Mouse (Mus musculus): Measurements from ENCODE around the gene Asb15. TPM values are rescaled to one million over a fixed set of nuclear protein-coding genes. Genes with fewer than 3 reads are reported as not detected.

Asb15 gene
- total and polyA plus RNA-seq, 3 experiments = 31.0 to 69.9 (median 61.4) TPM

DNA sequence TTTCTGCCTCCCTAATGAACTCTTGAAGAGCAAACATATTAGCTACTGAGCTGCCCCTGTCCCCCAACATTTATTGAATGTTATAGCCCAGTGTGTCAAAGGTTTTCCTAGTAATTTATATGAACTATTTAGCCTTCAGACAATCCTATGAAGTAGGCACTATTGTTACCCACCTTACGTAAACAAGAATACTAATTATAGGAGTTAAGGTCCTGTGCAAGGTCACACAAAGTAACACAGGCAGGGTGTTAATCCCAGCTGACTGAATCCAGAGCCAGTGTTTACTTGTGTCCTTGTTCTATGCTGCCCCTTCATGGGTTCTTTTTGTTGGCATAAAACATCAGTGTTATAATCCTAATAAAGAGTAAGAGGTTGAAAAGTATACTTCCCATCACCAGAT, 41.8 kb downstream of the Asb15 start:
- TF ChIP-seq POLR2A (IDR thresholded peaks at IDR 0.05; ENCODE audit: insufficient read depth, low read depth, low read length) = no peak
- no peak for TF ChIP-seq EP300 (IDR thresholded peaks at IDR 0.05; ENCODE audit: insufficient read depth, low read depth, low read length)
- TF ChIP-seq CTCF (IDR thresholded peaks at IDR 0.05) = no peak
- Histone ChIP-seq H3K36me3 (ENCODE audit: control insufficient read depth, insufficient read depth, low read length) (peaks cover 13% of the 10 kb centered on the region), H3K27ac (peak overlapping the region; percentile 74), H3K79me2 (replicated peaks; ENCODE audit: control insufficient read depth, insufficient read depth, low read length) (no peaks in the 10 kb centered on the region), H3K27me3 (ENCODE audit: control insufficient read depth, insufficient read depth, low read length) (no peaks in the 10 kb centered on the region), H3K4me1 (ENCODE audit: control insufficient read depth, insufficient read depth, low read length) (peaks cover 6% of the 10 kb centered on the region), H3K9ac (ENCODE audit: low read depth, low read length) (peak overlapping the region; percentile 70; the same call in 1 of the 2 replicates), H3K4me3 (no peak overlapping the region; the same call in 1 of the 2 replicates)
- no peak for DNase-seq
- intact Hi-C loops (cut with DNase I) = loop anchor here (1.0 to 5.0 kb wide), 6 partner anchors 33 to 153 kb away; no protein-coding TSS in a partner anchor
- WGBS = 38% methylated on average over 1 of the region's 1 CpGs

DNA sequence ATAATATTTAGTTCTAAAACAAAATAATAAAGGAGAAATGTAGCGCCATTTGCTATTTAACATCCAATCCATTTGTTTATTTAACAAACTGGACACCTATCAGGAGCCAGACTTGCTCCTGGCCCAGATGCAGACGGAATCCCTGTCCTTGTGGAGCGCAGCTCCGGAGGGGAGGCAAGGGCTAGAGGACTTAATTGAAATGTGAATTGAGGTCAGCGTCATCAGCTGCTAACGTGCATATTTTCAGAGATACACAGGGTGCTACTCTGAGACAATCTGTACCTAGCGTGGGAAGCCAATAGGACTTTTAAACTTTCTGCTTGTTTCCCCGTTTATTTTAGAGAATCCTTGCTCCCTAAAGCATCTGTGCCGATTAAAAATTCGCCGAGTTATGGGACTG, 42.3 kb downstream of the Asb15 start:
- intact Hi-C loops (cut with DNase I) = loop anchor here (5.0 kb wide), 1 partner anchor 92 kb away; no protein-coding TSS in a partner anchor
- 30% methylated on average over 11 of the region's 11 CpGs for WGBS
- peak in 1 of 2 experiments; percentile 48 for DNase-seq
- no peak for TF ChIP-seq CTCF (IDR thresholded peaks at IDR 0.05)
- TF ChIP-seq EP300 (IDR thresholded peaks at IDR 0.05; ENCODE audit: insufficient read depth, low read depth, low read length) = peak; percentile 63; the same call in 1 of the 2 replicates
- TF ChIP-seq POLR2A (IDR thresholded peaks at IDR 0.05; ENCODE audit: insufficient read depth, low read depth, low read length) = peak; percentile 39; the same call in 1 of the 2 replicates
- Histone ChIP-seq H3K36me3 (ENCODE audit: control insufficient read depth, insufficient read depth, low read length) (peaks cover 13% of the 10 kb centered on the region), H3K27ac (peak overlapping the region; percentile 74), H3K79me2 (replicated peaks; ENCODE audit: control insufficient read depth, insufficient read depth, low read length) (no peaks in the 10 kb centered on the region), H3K4me3 (peak overlapping the region; percentile 38), H3K9ac (ENCODE audit: low read depth, low read length) (peak overlapping the region; percentile 63), H3K4me1 (ENCODE audit: control insufficient read depth, insufficient read depth, low read length) (peaks cover 6% of the 10 kb centered on the region), H3K27me3 (ENCODE audit: control insufficient read depth, insufficient read depth, low read length) (no peaks in the 10 kb centered on the region)

DNA sequence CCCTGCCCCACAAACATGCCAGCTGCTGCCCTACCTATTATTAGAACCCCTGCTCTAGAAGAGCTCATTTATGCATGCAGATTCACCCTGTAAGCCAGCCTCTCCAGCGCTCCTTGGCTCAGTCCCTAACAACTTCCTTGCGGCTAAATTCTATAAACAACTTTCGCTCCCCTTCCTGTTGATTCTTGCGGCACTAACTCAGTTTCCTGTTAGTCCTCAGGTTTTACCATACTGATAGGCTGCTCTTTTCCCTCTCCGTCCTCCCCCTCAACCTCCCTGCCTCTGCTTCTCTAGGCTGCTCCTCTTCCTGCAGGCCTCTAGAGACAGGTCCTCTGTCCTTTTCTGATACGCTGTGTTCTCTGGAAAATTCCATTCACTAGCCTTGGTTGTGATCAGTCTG, 43.2 kb downstream of the Asb15 start:
- H3K36me3 ChIP-seq (ENCODE audit: control insufficient read depth, insufficient read depth, low read length) = peaks cover 13% of the 10 kb centered on the region
- intact Hi-C loops (cut with DNase I) = loop anchor here (1.0 to 5.0 kb wide), 2 partner anchors 15 to 91 kb away; no protein-coding TSS in a partner anchor
- peak overlapping the region; percentile 38 for H3K4me3 ChIP-seq
- H3K27me3 ChIP-seq (ENCODE audit: control insufficient read depth, insufficient read depth, low read length) = no peaks in the 10 kb centered on the region
- H3K4me1 ChIP-seq (ENCODE audit: control insufficient read depth, insufficient read depth, low read length) = peaks cover 6% of the 10 kb centered on the region
- peak in 1 of 2 experiments; percentile 59 for DNase-seq
- 12% methylated on average over 6 of the region's 6 CpGs for WGBS
- peak overlapping the region; percentile 12 for H3K9ac ChIP-seq (ENCODE audit: low read depth, low read length)
- TF ChIP-seq POLR2A (IDR thresholded peaks at IDR 0.05; ENCODE audit: insufficient read depth, low read depth, low read length) (peak; percentile 54; the same call in 1 of the 2 replicates), EP300 (IDR thresholded peaks at IDR 0.05; ENCODE audit: insufficient read depth, low read depth, low read length) (peak; percentile 87), CTCF (IDR thresholded peaks at IDR 0.05) (no peak)
- H3K27ac ChIP-seq = peak overlapping the region; percentile 74
- H3K79me2 ChIP-seq (replicated peaks; ENCODE audit: control insufficient read depth, insufficient read depth, low read length) = no peaks in the 10 kb centered on the region

DNA sequence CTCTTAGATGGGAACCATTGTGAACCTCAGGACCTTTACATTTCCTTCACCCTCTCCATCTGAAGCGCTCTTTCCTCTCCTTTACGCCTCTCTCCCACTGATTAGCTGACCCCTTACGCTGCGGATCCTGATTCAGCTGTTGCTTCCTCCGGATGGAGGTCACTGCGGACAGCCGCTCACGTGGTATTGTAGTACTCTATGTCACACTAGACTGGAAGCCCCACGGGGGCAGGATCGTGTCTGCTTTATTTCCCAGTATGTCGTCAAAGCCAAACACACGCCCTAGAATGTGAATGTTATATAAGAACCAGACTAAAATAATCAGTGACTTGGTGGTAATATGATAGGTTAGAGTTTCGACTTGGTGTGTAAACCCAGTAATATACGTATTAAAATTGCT, 44.5 kb downstream of the Asb15 start:
- Histone ChIP-seq H3K79me2 (replicated peaks; ENCODE audit: control insufficient read depth, insufficient read depth, low read length) (no peaks in the 10 kb centered on the region), H3K4me3 (no peak overlapping the region), H3K4me1 (ENCODE audit: control insufficient read depth, insufficient read depth, low read length) (peaks cover 6% of the 10 kb centered on the region), H3K36me3 (ENCODE audit: control insufficient read depth, insufficient read depth, low read length) (peaks cover 13% of the 10 kb centered on the region), H3K27ac (peak overlapping the region; percentile 74), H3K9ac (ENCODE audit: low read depth, low read length) (no peak overlapping the region), H3K27me3 (ENCODE audit: control insufficient read depth, insufficient read depth, low read length) (no peaks in the 10 kb centered on the region)
- no peak for DNase-seq
- intact Hi-C loops (cut with DNase I) = loop anchor here (5.0 kb wide), 1 partner anchor 90 kb away; no protein-coding TSS in a partner anchor
- TF ChIP-seq POLR2A (IDR thresholded peaks at IDR 0.05; ENCODE audit: insufficient read depth, low read depth, low read length) = no peak
- no peak for TF ChIP-seq CTCF (IDR thresholded peaks at IDR 0.05)
- no peak for TF ChIP-seq EP300 (IDR thresholded peaks at IDR 0.05; ENCODE audit: insufficient read depth, low read depth, low read length)
- 64% methylated on average over 14 of the region's 14 CpGs for WGBS

DNA sequence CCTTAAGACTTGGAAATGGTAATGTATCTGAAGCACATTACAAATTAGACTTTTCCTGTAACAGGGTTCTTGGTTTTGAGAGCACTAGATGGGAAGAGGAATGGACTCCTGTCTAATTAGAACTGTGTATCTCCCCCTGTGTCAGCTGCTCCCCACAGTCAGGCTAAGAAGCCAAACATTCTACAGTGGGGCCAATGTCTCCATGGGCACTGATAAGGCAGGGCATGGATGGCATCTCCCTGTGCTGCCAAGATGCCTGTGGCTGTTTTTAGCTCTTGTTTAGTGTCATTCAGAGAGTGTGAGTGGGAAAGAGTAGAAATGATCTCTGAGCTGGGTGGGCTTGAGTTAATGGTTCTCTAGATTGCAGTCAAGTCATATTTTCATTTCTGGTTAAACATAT, 45.4 kb downstream of the Asb15 start:
- Histone ChIP-seq H3K36me3 (ENCODE audit: control insufficient read depth, insufficient read depth, low read length) (peaks cover 13% of the 10 kb centered on the region), H3K27ac (peak overlapping the region; percentile 74), H3K9ac (ENCODE audit: low read depth, low read length) (no peak overlapping the region), H3K4me1 (ENCODE audit: control insufficient read depth, insufficient read depth, low read length) (peaks cover 6% of the 10 kb centered on the region), H3K79me2 (replicated peaks; ENCODE audit: control insufficient read depth, insufficient read depth, low read length) (no peaks in the 10 kb centered on the region), H3K4me3 (no peak overlapping the region), H3K27me3 (ENCODE audit: control insufficient read depth, insufficient read depth, low read length) (no peaks in the 10 kb centered on the region)
- TF ChIP-seq EP300 (IDR thresholded peaks at IDR 0.05; ENCODE audit: insufficient read depth, low read depth, low read length) = peak; percentile 94
- TF ChIP-seq POLR2A (IDR thresholded peaks at IDR 0.05; ENCODE audit: insufficient read depth, low read depth, low read length) = no peak
- TF ChIP-seq CTCF (IDR thresholded peaks at IDR 0.05) = no peak
- DNase-seq = peak in 1 of 2 experiments; percentile 67
- intact Hi-C loops (cut with DNase I) = loop anchor here (5.0 kb wide), 1 partner anchor 89 kb away; no protein-coding TSS in a partner anchor

DNA sequence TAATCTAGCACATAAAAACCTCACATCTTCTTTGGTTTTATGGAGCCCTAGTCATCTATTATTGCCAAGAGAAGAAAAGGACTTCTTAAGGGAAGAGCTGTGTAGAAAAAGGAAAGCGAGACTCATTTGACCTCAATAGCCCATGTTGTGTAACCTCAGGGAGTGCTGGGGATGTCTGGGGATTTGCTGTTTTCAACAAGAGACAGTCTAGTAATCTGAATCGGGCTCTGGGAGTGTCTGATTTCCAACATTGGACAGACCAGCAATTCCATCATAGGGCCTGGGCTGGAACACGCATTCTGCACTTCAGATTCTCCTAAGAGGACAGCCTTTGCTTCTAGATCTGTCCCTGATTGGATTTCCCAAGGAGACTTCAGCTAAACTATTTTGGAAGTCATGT, 55.5 kb downstream of the Asb15 start:
- H3K27me3 ChIP-seq (ENCODE audit: control insufficient read depth, insufficient read depth, low read length) = no peaks in the 10 kb centered on the region
- H3K9ac ChIP-seq (ENCODE audit: low read depth, low read length) = no peak overlapping the region
- no peak for TF ChIP-seq CTCF (IDR thresholded peaks at IDR 0.05)
- no peak for TF ChIP-seq EP300 (IDR thresholded peaks at IDR 0.05; ENCODE audit: insufficient read depth, low read depth, low read length)
- H3K36me3 ChIP-seq (ENCODE audit: control insufficient read depth, insufficient read depth, low read length) = peaks cover 16% of the 10 kb centered on the region
- peak overlapping the region; percentile 29 for H3K27ac ChIP-seq
- peaks cover 12% of the 10 kb centered on the region for H3K4me1 ChIP-seq (ENCODE audit: control insufficient read depth, insufficient read depth, low read length)
- no peak overlapping the region for H3K4me3 ChIP-seq
- WGBS = 68% methylated on average over 3 of the region's 3 CpGs
- intact Hi-C loops (cut with DNase I) = no loop called here
- H3K79me2 ChIP-seq (replicated peaks; ENCODE audit: control insufficient read depth, insufficient read depth, low read length) = no peaks in the 10 kb centered on the region
- DNase-seq = peak in 1 of 2 experiments; percentile 62
